Mouse (Mus musculus): ENCODE measurements around the gene Gm10197. TPM values are rescaled to one million over a fixed set of nuclear protein-coding genes. Genes with fewer than 3 reads are reported as not detected.
"Not testable (repeated sequence)": the region's sequence is repeated elsewhere in the genome, so short reads cannot be mapped to it uniquely, and the experiment has no call there.

Gene Gm10197
- total RNA-seq (2021): not detected
- long read RNA-seq, experiment 1: 0 reads
- long read RNA-seq, experiment 2: 0 reads

- no peak for DNase-seq
These were observed at the start of gene Gm10197 for GRCm38 (mm10) chr19:53371666-53372065. TSS of gene Gm10197 (minus strand) at chr19:53371766.

DNA sequence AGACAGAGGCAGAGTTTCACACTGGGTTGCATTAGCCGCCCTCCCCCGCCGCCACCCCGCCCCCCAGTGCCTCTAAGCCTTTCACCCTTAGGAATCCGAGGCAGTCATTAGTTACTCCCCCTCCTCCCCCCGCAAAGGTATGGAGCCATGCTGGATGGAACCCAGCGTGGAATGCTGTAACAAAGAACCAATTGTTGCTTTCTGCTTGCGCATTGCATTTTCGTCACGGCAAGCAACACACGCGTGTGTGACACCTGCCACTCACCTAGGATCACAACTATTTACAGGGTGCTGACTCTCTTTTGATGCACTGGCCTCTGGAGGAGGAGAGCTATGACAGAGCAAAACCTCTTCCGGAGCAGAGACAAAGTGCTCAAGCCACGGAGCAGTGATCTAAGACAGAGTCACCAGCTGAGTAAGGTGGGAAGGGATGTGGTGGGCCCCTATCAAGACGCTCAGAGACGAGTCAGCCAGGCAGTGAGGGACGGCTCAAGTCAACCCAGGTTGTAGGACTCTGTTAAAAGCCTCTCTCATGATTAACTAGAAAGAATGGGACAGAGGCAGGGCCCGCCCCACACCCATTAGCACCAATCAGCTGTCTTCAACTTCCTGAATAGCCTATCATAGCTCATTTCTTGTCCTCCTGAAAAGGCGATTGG lies 49.5 kb upstream of the Gm10197 start:
- DNase-seq: peak; percentile 51

GRCm38 (mm10) chr19:53419834-53420233 lies 48.3 kb upstream of the Gm10197 start:
- DNase-seq: peak; percentile 59

DNA sequence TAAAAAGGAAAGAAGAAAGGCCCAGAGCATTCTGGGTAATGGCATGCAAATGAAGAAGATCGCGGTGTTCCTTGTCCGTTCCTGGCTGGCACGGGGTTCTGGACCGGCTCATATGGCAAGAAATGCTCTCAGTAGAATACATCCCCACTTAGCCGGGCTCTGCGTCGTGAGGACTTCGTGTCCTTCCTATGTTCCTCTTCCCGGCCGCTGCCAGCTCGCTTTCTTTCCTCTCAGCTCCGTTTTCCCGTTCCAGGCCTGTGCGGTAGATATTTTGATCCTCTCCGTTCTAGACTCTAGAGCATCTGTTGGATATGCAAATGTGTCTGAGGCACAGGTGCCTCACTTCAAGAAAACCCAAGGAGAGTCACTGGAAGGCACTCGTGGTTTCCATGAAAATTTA lies 43.6 kb upstream of the Gm10197 start:
- DNase-seq: no peak

- DNase-seq: no peak
These were observed 43.1 kb upstream of the Gm10197 start for GRCm38 (mm10) chr19:53414650-53415049.

- DNase-seq: no peak
These were observed 42.2 kb upstream of the Gm10197 start for GRCm38 (mm10) chr19:53413617-53414380.

DNA sequence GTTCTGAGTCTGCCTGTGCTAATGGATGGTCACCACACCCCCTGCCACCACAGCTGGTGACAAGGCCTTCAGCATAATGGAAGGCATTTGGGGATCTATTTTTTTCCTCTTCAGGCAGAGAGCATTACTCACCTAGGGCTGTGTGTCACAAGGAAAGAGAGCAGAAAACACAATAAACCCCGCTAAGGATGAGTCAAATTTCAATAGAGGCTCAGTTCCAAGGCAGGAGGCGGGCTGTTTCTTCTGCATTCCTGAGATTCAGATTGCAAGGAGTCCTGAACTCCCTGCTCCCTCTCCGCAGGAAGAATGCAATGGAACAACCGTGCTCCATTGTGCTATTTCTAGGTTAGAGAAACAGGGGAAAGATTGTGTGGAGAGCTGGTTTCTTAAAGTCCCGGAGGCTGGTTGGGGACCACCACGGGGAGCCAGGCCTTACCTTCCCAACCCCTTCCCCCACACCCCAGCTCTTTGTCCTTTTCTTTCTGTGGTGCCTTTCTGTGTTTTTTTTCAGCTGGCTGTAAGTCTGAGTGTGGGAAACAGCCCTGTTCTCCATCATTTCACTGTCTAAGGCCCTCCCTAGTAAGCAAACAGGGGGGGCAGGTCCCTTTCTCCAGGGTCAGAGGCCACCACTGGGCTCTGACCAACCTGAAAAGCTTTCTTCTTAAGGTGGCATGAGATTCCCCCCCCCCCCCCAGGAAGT lies 40.7 kb upstream of the Gm10197 start:
- DNase-seq: no peak

GRCm38 (mm10) chr19:53409663-53410307 lies 38.2 kb upstream of the Gm10197 start:
- no peak for DNase-seq

DNA sequence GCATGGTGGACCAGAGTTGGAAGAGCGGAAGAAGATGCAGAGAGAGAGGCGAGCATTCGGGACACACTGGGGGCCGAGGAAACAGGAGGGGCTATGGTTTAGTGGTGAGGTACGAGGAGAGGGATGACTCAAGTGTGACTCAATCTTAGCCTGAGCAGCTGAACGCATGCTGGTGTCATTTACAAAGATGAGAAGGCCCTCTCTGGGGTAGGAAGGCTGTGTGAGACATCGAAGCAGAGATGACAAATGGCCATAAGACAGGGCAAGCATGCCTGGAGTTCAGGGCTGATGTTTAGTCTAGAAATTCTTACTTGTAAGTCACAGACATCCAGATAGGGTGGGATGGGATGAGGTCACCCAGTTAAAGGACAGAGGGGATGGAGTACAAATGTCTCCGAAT lies 36.8 kb upstream of the Gm10197 start:
- DNase-seq: no peak

DNA sequence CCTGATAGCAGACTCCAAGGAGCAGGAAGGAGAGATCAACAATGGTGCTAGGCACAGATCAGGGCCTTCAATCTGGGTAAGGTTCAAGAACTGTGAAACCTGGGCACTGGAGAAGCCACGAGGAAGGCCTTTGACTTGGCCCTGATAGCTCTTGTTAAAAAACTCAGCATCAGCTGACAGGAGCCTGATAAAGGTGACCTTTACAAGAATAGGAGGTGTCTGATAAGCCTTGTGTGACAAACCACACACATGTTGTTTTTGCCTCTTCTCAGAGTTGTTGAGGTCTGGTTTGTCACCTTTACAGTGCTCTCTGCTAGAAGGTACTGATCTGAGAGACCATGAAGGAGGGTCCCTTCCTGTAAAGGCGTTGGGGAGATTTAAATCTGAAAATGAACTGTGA lies 35.8 kb upstream of the Gm10197 start:
- DNase-seq: no peak

DNA sequence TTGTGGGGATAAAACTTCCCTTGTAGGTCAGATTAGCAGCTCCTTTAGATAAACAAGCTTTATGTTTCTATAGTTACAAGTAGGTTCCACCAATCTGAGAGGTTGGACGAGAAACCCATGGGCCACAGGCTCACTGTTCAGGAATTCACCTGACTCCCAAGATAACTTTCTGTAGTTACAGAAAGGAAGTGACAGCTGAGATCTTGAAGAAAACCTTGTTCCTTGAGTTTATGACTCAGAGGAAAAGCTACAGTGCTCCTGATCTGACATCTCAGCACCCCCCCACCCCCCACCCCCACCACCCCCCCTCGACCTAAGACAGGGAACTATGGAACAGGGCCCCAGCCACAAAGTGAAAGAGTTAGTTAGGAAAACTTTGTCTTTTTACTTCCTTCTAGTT lies 34.2 kb upstream of the Gm10197 start:
- no peak for DNase-seq

DNA sequence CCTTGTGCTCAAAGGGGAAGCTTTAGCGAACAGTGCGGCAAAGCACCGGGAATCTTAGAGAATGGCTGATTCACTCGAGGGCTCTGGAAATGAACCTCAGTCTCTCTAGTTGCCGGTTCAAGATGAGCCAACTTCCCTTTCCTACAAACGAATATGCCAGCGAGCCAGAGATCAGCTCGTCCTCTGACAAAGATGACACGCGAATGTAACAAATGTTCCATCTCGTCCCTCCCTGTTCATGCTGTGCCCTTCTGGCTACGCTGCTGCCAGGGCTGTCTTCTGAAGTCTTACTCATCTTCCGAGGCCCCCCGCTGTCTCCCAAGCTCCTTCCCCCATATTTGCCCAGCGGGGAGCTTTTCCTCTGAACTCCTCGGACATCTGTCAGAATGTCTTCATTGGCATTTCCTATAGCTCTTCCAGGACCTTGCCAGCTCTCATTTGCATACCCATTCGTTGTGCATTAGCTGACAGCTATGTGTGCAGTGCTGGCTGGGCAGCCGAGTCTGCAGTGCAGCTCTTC lies 33.3 kb upstream of the Gm10197 start:
- DNase-seq: no peak

DNA sequence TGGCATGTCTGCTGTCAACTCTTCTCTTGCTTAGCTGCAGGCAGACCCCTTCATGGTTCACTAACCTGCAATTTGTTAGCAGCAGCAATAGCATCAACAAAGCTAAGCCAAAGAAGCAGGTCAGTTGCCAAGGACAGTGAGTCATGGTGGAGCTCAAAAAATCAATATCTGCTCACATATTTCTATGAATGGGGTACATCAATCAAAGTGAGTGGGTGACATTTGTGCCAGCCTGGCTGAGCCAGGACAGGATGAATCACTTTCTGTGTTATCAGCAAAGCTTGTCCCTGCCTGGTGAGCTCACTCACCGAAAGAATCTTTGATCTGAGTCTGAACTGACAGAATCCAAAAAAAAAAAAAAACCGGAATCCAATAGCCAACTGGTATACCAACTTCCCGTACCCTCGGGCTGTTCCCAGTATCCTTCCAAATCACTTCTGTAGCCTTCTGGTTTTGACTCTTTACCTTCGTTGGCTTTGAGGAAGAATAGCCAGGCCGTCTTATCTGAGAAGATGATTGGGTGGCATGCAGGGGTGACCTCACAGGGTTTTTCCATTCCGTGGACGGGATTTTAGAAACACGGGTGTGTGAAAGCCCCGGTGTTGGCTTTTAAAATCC lies 32.8 kb upstream of the Gm10197 start:
- no peak for DNase-seq

- no peak for DNase-seq
These were observed 31.3 kb upstream of the Gm10197 start for GRCm38 (mm10) chr19:53402741-53403432.

DNA sequence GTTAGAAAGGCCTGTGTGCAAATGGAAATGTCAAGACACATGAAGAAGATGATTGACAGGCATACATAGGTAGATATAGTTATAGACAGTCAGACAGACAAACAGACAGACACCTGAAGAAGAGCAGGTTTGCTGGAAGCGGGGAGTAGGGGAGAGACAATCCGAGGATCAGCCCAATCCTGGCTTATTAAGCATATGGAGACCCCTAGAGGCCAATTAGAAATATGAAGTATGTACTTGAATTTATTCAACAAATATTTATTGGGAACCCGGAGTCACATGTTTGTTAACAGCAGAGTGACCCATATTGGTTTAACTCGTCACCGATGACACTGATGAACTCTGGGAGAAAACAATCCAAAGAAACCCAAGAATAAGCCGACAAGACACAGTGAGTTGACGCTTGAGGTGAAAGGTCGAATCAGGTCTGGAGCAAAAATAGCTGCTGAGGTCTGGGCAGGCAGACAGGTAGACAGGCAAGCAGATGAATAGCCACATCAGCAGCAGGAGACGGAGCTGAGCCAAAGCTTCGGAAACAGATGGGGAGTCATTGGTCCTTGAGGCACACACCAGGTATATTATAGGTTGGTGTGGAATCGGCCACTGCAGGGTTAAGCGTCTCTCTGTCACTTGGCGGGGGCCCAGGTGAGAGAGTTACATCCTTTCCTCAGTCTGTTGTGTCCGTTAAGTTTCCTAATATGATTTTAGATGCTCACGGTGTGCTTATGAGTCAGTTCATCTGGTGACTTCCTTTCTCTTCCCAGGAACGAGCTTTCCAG lies 29.0 kb upstream of the Gm10197 start:
- DNase-seq: no peak

GRCm38 (mm10) chr19:53399213-53399612 lies 27.6 kb upstream of the Gm10197 start:
- no peak for DNase-seq

- no peak for DNase-seq
These were observed 26.1 kb upstream of the Gm10197 start for GRCm38 (mm10) chr19:53397451-53398233.

- not testable (repeated sequence) for DNase-seq
These were observed 24.2 kb upstream of the Gm10197 start for GRCm38 (mm10) chr19:53395805-53396204.

DNA sequence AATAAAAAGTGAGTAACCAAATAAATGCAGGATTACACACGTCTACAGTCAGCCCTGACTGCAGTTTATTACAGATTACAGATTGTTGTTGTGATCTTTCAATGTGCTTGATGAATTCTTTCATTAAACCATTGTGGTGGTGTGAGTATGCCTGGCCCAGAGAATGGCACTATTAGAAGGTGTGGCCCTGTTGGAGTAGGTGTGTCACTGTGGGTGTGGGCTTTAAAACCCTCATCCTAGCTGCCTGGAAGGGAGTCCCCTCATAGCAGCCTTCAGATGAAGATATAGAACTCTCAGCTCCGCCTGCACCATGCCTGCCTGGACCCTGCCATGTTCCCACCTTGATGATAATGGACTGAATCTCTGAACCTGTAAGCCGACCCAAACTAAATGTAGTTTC lies 23.4 kb upstream of the Gm10197 start:
- DNase-seq: not testable (repeated sequence)

DNA sequence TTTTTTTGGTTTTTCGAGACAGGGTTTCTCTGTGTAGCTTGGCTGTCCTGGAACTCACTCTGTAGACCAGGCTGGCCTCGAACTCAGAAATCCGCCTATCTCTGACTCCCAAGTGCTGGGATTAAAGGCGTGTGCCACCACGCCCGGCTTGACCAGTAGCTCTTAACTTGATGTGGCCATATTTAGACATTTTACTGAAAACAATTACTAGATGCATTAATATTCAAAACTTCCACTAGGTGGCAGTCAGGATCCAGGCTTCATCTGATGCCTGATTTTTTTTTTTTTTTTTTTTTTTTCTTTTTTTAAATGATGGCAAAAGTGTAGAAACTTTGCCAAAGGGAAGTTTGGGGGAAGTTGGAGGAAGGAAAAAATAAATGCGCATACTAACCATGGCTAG lies 23.0 kb upstream of the Gm10197 start:
- DNase-seq: no peak

Measured in gastrocnemius, postnatal 10 days (tissue).